Mouse (Mus musculus) intestine, postnatal 0 days (tissue): ENCODE measurements at regions not wholly inside any gene's neighbourhood (a gene's known extent, or its start where the extent isn't known, plus 50 kb on each side); places are given as distances from the start of the nearest gene placed in this dataset.

ENCODE experiments used
- ATAC-seq: fragments of 200-750 bp; cut with Nextera tagmentation; 2 replicates; pipeline ENCODE4 v1.8.0; 2017; ENCODE audit warnings: mild to moderate bottlenecking, moderate TSS enrichment, moderate library complexity
- H3K27ac ChIP-seq: fragments of 300-500 bp; sonication (generic); 2 replicates; pipeline ENCODE4 v1.5.1; 2014; ENCODE audit warnings: mild to moderate bottlenecking, low read depth, low read length, moderate library complexity
- H3K27me3 ChIP-seq: fragments of 300-500 bp; sonication (generic); replicated peaks from 2 replicates; pipeline ENCODE4 v1.6.1; 2014; ENCODE audit warnings: low read length, mixed read lengths; ENCODE audit not compliant: control insufficient read depth, insufficient read depth
- H3K36me3 ChIP-seq: fragments of 300-500 bp; sonication (generic); 2 replicates; pipeline ENCODE4 v1.6.1; 2014; ENCODE audit warnings: mild to moderate bottlenecking, moderate library complexity; ENCODE audit not compliant: control insufficient read depth, insufficient read depth
- H3K4me1 ChIP-seq: fragments of 300-500 bp; sonication (generic); replicated peaks from 2 replicates; pipeline ENCODE4 v1.6.1; 2014; ENCODE audit warnings: antibody characterized with exemption, low read length, mixed read lengths; ENCODE audit not compliant: control insufficient read depth, insufficient read depth
- H3K4me2 ChIP-seq: fragments of 300-500 bp; sonication (generic); replicated peaks from 2 replicates; pipeline ENCODE4 v1.6.1; 2014; ENCODE audit warnings: low read depth, mild to moderate bottlenecking, moderate library complexity
- H3K4me3 ChIP-seq: fragments of 300-500 bp; sonication (generic); 2 replicates; pipeline ENCODE4 v1.5.1; 2014; ENCODE audit warnings: low read depth, low read length
- H3K9ac ChIP-seq: fragments of 300-500 bp; sonication (generic); 2 replicates; pipeline ENCODE4 v1.6.1; 2014; ENCODE audit warnings: mild to moderate bottlenecking, low read depth, low read length
- H3K9me3 ChIP-seq: fragments of 300-500 bp; sonication (generic); 2 replicates; pipeline ENCODE4 v1.6.1; 2016; ENCODE audit warnings: mixed run types; ENCODE audit not compliant: control insufficient read depth
- CTCF ChIP-seq: sonication (generic); IDR thresholded peaks from 2 replicates; pipeline ENCODE4 v1.5.1; 2016; ENCODE audit warnings: low read depth, mild to moderate bottlenecking, control low read depth, antibody characterized with exemption, moderate library complexity
- WGBS: fragments of 180-500 bp; shearing (Covaris S2); extraction: QIAGEN DNeasy Blood & Tissue Kit; methylation state at CpG from one replicate; pipeline ENCODE4 v1.1.7; 2014; 5-methylcytosine and 5-hydroxymethylcytosine counted together

DNA sequence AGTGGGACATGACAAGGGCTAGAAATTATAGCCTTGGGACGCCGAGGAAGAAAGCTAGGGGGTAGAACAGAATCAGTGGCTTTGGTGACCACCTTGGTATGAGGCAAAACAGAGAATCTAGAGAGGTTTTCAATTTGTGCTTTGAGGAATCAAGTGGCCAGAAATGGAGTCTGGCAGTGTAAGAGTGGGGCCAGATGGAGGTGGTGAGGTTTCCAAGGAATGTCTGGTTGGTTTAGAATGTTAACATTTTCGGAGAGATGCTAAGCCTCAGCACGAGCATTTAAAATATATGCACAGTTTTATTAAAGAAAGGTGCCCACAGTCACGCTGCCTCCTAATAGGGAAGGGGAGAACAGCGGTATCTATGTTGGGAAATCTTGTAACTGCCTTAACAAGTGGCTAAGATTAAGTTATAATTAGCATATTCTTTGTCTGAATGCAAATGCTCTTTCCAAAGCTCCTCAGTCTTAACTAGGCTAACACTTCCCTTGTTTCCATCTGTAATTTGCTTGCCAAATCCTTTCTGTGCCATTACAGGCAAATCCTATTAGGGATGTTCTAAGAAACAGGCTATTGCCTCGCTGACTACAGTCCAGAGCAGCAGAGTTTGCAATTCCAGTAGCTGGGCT lies 117.9 kb upstream of the Pbx1 start:
- Histone ChIP-seq H3K4me3 (no peak overlapping the region), H3K27me3 (no peaks in the 10 kb centered on the region), H3K9me3 (no peaks in the 10 kb centered on the region), H3K36me3 (no peaks in the 10 kb centered on the region), H3K4me2 (no peak overlapping the region), H3K4me1 (no peaks in the 10 kb centered on the region), H3K27ac (no peak overlapping the region), H3K9ac (no peak overlapping the region)
- WGBS: 61% methylated on average over 7 of the region's 7 CpGs
- ATAC-seq: no peak
- no peak for TF ChIP-seq CTCF

DNA sequence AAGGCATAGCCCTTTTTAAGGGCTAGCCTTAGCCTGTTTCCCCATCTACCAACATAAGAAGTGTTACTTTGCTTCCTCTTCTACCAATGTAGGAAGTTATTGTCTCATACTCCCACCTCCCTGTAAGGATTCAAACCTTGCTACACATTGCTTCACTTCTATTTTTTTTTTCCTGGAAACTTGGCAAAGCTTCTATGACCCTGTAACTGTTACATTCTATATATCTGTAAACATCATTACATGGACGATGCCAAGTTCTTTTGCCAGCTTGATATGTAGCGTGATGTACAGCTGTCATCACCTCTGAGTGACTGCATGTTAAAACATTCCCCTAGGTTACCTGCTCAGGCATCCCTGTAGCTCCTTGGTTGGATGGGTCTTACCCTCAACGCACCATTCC lies 114.1 kb upstream of the Pbx1 start:
- Histone ChIP-seq H3K9me3 (no peaks in the 10 kb centered on the region), H3K27ac (no peak overlapping the region), H3K27me3 (no peaks in the 10 kb centered on the region), H3K9ac (no peak overlapping the region), H3K4me1 (no peaks in the 10 kb centered on the region), H3K36me3 (no peaks in the 10 kb centered on the region), H3K4me3 (no peak overlapping the region), H3K4me2 (no peak overlapping the region)
- WGBS: 86% methylated on average over 3 of the region's 3 CpGs
- no peak for TF ChIP-seq CTCF
- no peak for ATAC-seq

DNA sequence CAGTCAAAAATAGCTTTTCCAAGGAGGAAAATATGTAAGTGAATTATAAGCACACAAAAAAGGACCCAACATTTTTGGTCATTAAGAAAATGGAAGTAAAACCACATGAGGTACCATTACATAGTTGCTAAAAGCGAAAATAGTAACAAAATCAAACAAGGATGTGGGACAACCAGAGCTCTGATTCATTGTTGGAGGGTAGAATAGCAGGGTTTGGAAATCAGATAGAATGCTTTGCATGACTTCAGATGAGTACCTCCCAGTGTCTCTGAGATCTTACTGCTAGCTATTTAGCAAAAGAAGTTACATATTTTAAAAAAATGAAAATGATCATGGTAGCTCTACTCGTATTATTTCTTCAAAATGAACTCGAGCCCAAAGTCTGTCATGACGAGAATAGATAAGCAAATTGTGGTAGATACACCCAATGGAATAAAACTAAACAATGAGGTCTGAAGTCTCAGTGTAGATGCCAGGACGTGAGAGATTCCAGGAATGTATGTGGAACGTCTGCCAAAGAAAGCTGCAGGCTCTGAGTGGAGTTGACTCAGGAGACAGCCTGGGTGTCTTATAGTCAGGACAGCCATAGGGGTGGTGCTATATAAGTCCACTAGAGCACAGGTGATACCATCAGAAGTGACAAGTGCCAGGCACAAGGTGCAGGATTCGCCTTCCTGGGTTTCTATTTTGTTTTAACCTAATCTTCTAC lies 113.2 kb upstream of the Pbx1 start:
- Histone ChIP-seq H3K27ac (no peak overlapping the region), H3K4me1 (no peaks in the 10 kb centered on the region), H3K4me2 (no peak overlapping the region), H3K9me3 (no peaks in the 10 kb centered on the region), H3K9ac (no peak overlapping the region), H3K27me3 (no peaks in the 10 kb centered on the region), H3K36me3 (no peaks in the 10 kb centered on the region), H3K4me3 (no peak overlapping the region)
- WGBS: 49% methylated on average over 7 of the region's 7 CpGs
- no peak for TF ChIP-seq CTCF
- ATAC-seq: no peak

- H3K27me3 ChIP-seq: no peaks in the 10 kb centered on the region
- no peaks in the 10 kb centered on the region for H3K36me3 ChIP-seq
- H3K4me1 ChIP-seq: no peaks in the 10 kb centered on the region
- H3K4me2 ChIP-seq: no peak overlapping the region
- H3K27ac ChIP-seq: no peak overlapping the region
- 62% methylated on average over 2 of the region's 2 CpGs for WGBS
- no peak for TF ChIP-seq CTCF
- no peak overlapping the region for H3K9ac ChIP-seq
- H3K9me3 ChIP-seq: no peaks in the 10 kb centered on the region
- no peak overlapping the region for H3K4me3 ChIP-seq
- no peak for ATAC-seq
Observed at GRCm38 (mm10) chr1:168541231-168541630, 109.2 kb upstream of the Pbx1 start.

- WGBS: 88% methylated on average over 6 of the region's 6 CpGs
- no peak for TF ChIP-seq CTCF
- ATAC-seq: no peak
Observed at GRCm38 (mm10) chr1:168518087-168518486, 86.0 kb upstream of the Pbx1 start.

GRCm38 (mm10) chr1:168506326-168506725 lies 74.3 kb upstream of the Pbx1 start:
- Histone ChIP-seq H3K4me3 (no peak overlapping the region), H3K27me3 (no peaks in the 10 kb centered on the region), H3K27ac (no peak overlapping the region), H3K4me2 (no peak overlapping the region), H3K9me3 (no peaks in the 10 kb centered on the region), H3K4me1 (no peaks in the 10 kb centered on the region), H3K36me3 (no peaks in the 10 kb centered on the region), H3K9ac (no peak overlapping the region)
- 44% methylated on average over 1 of the region's 1 CpGs for WGBS
- no peak for ATAC-seq
- TF ChIP-seq CTCF: no peak

More at GRCm38 (mm10) chr1:168518087-168518486, 86.0 kb upstream of the Pbx1 start:
- Histone ChIP-seq H3K4me1 (no peaks in the 10 kb centered on the region), H3K9ac (no peak overlapping the region), H3K27ac (no peak overlapping the region), H3K4me2 (no peak overlapping the region), H3K9me3 (no peaks in the 10 kb centered on the region), H3K36me3 (no peaks in the 10 kb centered on the region), H3K27me3 (no peaks in the 10 kb centered on the region), H3K4me3 (no peak overlapping the region)
